Mouse (Mus musculus) Patski (cell line): ENCODE data around the gene Otop3. TPM values are rescaled to one million over a fixed set of nuclear protein-coding genes. Genes with fewer than 3 reads are reported as not detected.

Source experiments
- ATAC-seq: fragments of 100-300 bp; one replicate; pipeline ENCODE4 v1.8.0; 2021
- CTCF ChIA-PET: fragments of 350-600 bp; sonication (Branson Sonifier 250); formaldehyde crosslinking; loops from one replicate; lab custom pipeline; 2022; ENCODE audit warnings: inconsistent platforms; lab: Charles Lee
- POLR2A ChIA-PET: fragments of 350-600 bp; sonication (Branson Sonifier 250); formaldehyde crosslinking; loops from one replicate; lab custom pipeline; 2022; ENCODE audit warnings: antibody characterized with exemption, inconsistent platforms; lab: Charles Lee
- DNase-seq: peaks from one replicate; pipeline ENCODE4 v3.0.0-alpha.2; 2011; ENCODE audit warnings: low read depth, low spot score
- H3K27me3 ChIP-seq: fragments of 371-371 bp; one replicate; pipeline ENCODE4 v1.5.1; 2021
- CTCF ChIP-seq: fragments of 100-300 bp; IDR thresholded peaks from one replicate; pipeline ENCODE4 v1.5.1; 2021
- in situ Hi-C: fragments of 300-500 bp; cut with MboI; formaldehyde crosslinking; loops from 3 replicates; pipeline ENCODE4 v1.11.1; 2018; ENCODE audit warnings: low pct_unique_long_range_greater_than_20kb, mixed read lengths
- polyA plus RNA-seq: library from polyadenylated mRNA; unstranded; gene quantifications from one replicate; pipeline ENCODE4 v1.2.3, GENCODE M21; 2021

The Otop3 gene
- not detected for polyA plus RNA-seq

DNA sequence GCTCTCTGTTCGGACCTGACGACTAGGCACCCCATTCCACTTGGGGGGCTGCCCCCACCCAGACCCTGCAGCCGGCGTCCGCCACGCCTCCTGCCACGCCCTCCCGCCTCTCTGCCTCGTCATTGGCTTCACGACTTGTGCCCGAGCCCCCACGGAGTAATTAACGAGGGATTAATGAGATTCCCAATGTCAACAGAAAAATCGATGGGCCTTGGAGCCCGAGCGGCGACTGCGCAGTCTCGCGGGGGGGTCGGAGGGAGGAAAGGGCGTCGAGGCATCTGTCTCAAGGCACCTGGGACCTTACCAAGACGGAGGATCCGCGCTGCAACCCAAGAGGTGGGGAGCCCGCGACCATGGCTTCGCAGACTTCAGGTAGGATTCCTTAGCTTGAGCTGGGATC, at the start of gene Otop3:
Gene Otop3 (plus strand): TSS at position 201 of the 400 bp plus-strand sequence.
- ChIA-PET CTCF (interaction anchor here (1.9 kb wide), 1 partner anchor 25 kb away, joined by 4 read pairs; no protein-coding TSS in a partner anchor), POLR2A (no interaction called here)
- DNase-seq, result no peak
- H3K27me3 ChIP-seq, result peaks cover 43% of the 10 kb centered on the region
- in situ Hi-C loops, result no loop called here
- TF ChIP-seq CTCF, result no peak
- no peak for ATAC-seq

DNA sequence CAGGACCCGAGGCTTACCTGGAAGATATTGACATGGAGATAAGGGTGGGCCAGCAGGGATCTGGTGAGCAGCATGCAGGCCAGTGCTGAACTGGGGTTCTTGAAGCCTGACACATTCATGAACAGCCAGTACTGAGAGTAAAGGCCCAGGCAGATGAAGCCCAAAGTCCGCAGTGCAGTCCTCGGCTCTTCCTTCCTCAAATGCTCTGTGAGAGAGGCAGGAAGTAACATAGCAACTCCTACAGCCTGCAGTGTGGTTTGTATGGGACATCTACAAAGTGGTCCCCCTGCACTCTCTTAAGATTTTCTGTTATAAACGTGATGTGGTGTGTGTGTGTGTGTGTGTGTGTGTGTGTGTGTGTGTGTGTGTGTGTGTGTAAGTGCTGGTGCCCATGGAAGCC, 49.2 kb upstream of the Otop3 start:
- in situ Hi-C loops, result no loop called here
- ChIA-PET POLR2A (no interaction called here), CTCF (no interaction called here)
- DNase-seq (no peak), ATAC-seq (no peak)
- TF ChIP-seq CTCF, result no peak
- no peaks in the 10 kb centered on the region for H3K27me3 ChIP-seq

- ChIA-PET POLR2A (interaction anchor here (0.9 kb wide), 1 partner anchor 11 kb away, joined by 3 read pairs; no protein-coding TSS in a partner anchor), CTCF (interaction anchor here (1.1 kb wide), 1 partner anchor 84 kb away, joined by 3 read pairs; no protein-coding TSS in a partner anchor)
- in situ Hi-C loops, result no loop called here
- no peak for TF ChIP-seq CTCF
- no peaks in the 10 kb centered on the region for H3K27me3 ChIP-seq
- ATAC-seq (no peak), DNase-seq (no peak)
Measured at GRCm38 (mm10) chr11:115286201-115286993, 48.1 kb upstream of the Otop3 start.

DNA sequence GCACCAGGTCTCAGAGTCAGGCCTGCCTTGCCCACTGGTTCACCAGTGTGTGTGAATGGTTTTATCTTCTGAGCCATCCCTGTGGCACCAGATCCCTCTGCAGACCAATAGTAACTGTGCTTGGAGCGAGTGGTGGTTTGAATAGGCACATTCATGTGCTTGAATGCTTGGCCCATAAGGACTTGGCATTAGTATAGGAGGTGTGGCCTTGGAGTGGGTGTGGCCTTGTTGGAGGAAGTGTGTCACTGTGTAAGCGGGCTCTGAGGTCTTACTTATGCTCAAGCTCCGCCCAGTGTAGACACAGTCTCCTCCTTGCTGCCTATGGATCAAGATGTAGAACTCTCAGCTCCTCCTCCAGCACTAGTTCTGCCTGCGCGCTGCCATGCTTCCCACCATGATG, 47.1 kb upstream of the Otop3 start:
- DNase-seq (no peak), ATAC-seq (no peak)
- H3K27me3 ChIP-seq, result no peaks in the 10 kb centered on the region
- no peak for TF ChIP-seq CTCF
- in situ Hi-C loops, result no loop called here
- POLR2A ChIA-PET, result interaction anchor here (0.9 kb wide), 1 partner anchor 12 kb away, joined by 3 read pairs; no protein-coding TSS in a partner anchor
- CTCF ChIA-PET, result interaction anchor here (1.1 kb wide), 1 partner anchor 85 kb away, joined by 3 read pairs; no protein-coding TSS in a partner anchor

DNA sequence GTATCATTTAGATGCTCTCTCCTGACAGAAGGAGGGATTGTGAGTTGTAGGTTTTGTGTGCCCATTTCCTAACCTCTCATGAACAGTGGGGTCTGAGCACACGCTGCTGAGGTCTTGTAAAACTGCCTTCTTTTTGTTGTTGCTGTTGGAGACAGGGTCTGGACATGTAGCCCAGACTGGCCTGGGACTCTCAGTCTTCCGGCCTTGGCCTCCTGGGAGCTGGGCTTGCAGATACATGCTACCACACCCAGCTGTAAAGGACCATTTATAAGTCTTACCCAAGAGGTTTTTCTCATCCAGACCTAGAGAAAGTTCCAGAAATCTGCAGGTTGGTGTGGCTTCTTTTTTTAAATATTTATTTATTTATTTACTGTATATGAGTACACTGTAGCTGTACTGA, 46.2 kb upstream of the Otop3 start:
- ChIA-PET CTCF (no interaction called here), POLR2A (no interaction called here)
- no peak for ATAC-seq
- DNase-seq, result no peak
- TF ChIP-seq CTCF, result no peak
- H3K27me3 ChIP-seq, result no peaks in the 10 kb centered on the region
- in situ Hi-C loops, result no loop called here

GRCm38 (mm10) chr11:115289885-115290284, 44.6 kb upstream of the Otop3 start:
- H3K27me3 ChIP-seq, result no peaks in the 10 kb centered on the region
- no peak for ATAC-seq
- no peak for TF ChIP-seq CTCF
- in situ Hi-C loops, result no loop called here
- DNase-seq, result no peak
- ChIA-PET CTCF (interaction anchor here (0.9 to 2.6 kb wide), 2 partner anchors 8 to 13 kb away, joined by 3 to 9 read pairs; partner anchors contain the start of gene Fdxr), POLR2A (interaction anchor here (1.0 kb wide), 1 partner anchor 51 kb away, joined by 4 read pairs; no protein-coding TSS in a partner anchor)

- no peak for TF ChIP-seq CTCF
- DNase-seq, result no peak
Measured at GRCm38 (mm10) chr11:115290314-115290713, 44.2 kb upstream of the Otop3 start.

DNA sequence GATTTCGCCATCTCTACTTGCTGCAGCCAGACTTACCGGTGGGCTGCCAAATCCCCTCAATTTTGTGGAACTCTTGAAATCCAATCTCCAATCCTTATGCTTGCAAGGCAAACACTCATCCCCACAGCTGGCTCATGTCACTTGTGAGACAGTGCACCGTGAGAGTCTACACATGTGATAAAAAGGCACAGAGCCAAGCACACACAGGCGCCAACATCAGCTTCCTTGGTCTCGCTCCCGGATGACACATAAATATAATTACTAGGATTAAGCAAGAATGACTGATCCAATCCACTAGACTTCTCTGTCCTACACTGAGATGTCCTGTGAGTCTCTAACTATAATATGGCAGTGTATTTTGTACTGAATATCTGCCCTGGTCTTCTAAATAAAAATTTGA, 43.6 kb upstream of the Otop3 start:
- in situ Hi-C loops, result no loop called here
- no peak for TF ChIP-seq CTCF
- no peaks in the 10 kb centered on the region for H3K27me3 ChIP-seq
- DNase-seq (no peak), ATAC-seq (peak; percentile 12)
- CTCF ChIA-PET, result interaction anchor here (0.9 to 2.6 kb wide), 2 partner anchors 9 to 14 kb away, joined by 3 to 9 read pairs; partner anchors contain the start of gene Fdxr
- POLR2A ChIA-PET, result interaction anchor here (1.0 to 1.3 kb wide), 2 partner anchors 14 to 50 kb away, joined by 4 read pairs; partner anchors contain the start of gene Fdxr

More at GRCm38 (mm10) chr11:115290314-115290713, 44.2 kb upstream of the Otop3 start:
- in situ Hi-C loops, result no loop called here
- ATAC-seq, result no peak
- ChIA-PET CTCF (interaction anchor here (0.9 to 2.6 kb wide), 2 partner anchors 9 to 13 kb away, joined by 3 to 9 read pairs; partner anchors contain the start of gene Fdxr), POLR2A (interaction anchor here (1.0 to 1.3 kb wide), 2 partner anchors 13 to 51 kb away, joined by 4 read pairs; partner anchors contain the start of gene Fdxr)
- H3K27me3 ChIP-seq, result no peaks in the 10 kb centered on the region

- ATAC-seq, result no peak
- in situ Hi-C loops, result no loop called here
- ChIA-PET POLR2A (interaction anchor here (1.3 kb wide), 1 partner anchor 14 kb away, joined by 4 read pairs; the partner anchor contains the start of gene Fdxr), CTCF (interaction anchor here (2.6 kb wide), 1 partner anchor 15 kb away, joined by 9 read pairs; the partner anchor contains the start of gene Fdxr)
- no peak for TF ChIP-seq CTCF
- no peak for DNase-seq
- no peaks in the 10 kb centered on the region for H3K27me3 ChIP-seq
Measured at GRCm38 (mm10) chr11:115291503-115291902, 43.0 kb upstream of the Otop3 start.

DNA sequence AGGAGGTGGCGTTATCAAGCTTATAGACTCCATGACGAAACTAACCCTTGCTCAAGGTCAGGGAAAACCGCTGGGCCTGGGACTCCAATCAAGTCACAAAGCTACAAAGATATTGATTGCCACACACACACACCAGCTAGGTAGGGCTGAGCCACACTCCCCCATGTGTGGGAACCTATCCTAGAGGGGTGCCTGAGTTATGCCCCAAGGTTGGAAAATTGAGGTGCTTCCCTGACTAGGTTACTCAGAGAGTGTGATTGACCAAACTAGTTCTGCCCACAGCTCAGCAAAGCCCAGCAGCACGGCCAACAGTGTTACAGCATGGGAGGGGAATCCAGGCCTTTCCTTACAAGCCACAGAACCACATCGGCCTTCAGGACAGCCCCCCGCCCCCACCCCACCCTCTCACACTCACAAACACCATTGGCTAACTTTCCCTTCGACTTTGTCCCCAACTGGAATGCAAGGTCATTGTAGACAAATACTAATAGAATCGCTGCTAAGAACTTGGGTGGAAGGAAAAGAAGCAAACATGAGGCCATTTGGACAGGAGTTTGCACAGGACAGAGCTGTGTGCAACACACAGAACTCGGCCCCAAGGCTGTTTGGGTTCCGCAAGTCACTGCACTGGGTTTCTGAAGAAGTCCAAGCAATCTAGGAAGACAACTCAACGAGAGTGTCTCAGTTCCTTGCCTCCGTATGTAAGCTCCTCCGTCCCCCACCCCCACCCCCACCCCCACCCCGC, 41.7 kb upstream of the Otop3 start:
- ATAC-seq (no peak), DNase-seq (no peak)
- in situ Hi-C loops, result no loop called here
- peaks cover 11% of the 10 kb centered on the region for H3K27me3 ChIP-seq
- POLR2A ChIA-PET, result no interaction called here
- TF ChIP-seq CTCF, result no peak
- CTCF ChIA-PET, result interaction anchor here (0.7 to 2.6 kb wide), 2 partner anchors 16 to 29 kb away, joined by 3 to 9 read pairs; partner anchors contain the start of genes Fdxr and Ush1g
